Mouse (Mus musculus) monocyte, adult 2 months (primary cell): ENCODE results near the gene C1ql4.
"Not testable (repeated sequence)": the region's sequence is repeated elsewhere in the genome, so short reads cannot be mapped to it uniquely, and the experiment has no call there.

Source experiments
- DNase-seq, 2 experiments: peaks; one replicate each; pipeline ENCODE4 v3.0.0; 2022; ENCODE audit warnings: low spot score in 2 of 2, low read depth in 1 of 2

Gene C1ql4

GRCm38 (mm10) chr15:99074600-99075333, 12.8 kb downstream of the C1ql4 start:
- peak; percentile 93 to 95 for DNase-seq

GRCm38 (mm10) chr15:99074019-99074599, 13.5 kb downstream of the C1ql4 start, which contains the start of gene Troap:
Gene Troap, plus strand, starts transcription at chr15:99074575.
- DNase-seq = no peak

- DNase-seq = no peak
Observed at GRCm38 (mm10) chr15:99071988-99072387, 15.6 kb downstream of the C1ql4 start.

- no peak for DNase-seq
Observed at GRCm38 (mm10) chr15:99065557-99066165, 22.0 kb downstream of the C1ql4 start.

GRCm38 (mm10) chr15:99056332-99056731, 31.3 kb downstream of the C1ql4 start:
- DNase-seq = no peak

- no peak for DNase-seq
Observed at GRCm38 (mm10) chr15:99055511-99055961, 32.1 kb downstream of the C1ql4 start.

- DNase-seq = no peak
Observed at GRCm38 (mm10) chr15:99055040-99055439, 32.6 kb downstream of the C1ql4 start, which contains the start of gene Prph. Gene Prph, plus strand, starts transcription at chr15:99055174.

- no peak for DNase-seq
Observed at GRCm38 (mm10) chr15:99053373-99053772, 34.2 kb downstream of the C1ql4 start.

GRCm38 (mm10) chr15:99049473-99050253, 38.0 kb downstream of the C1ql4 start:
- DNase-seq = no peak

GRCm38 (mm10) chr15:99045734-99046133, 41.9 kb downstream of the C1ql4 start:
- not testable (repeated sequence) for DNase-seq

- DNase-seq = no peak
Observed at GRCm38 (mm10) chr15:99044854-99045253, 42.8 kb downstream of the C1ql4 start.

GRCm38 (mm10) chr15:99042334-99042733, 45.3 kb downstream of the C1ql4 start:
- DNase-seq = no peak

- no peak for DNase-seq
Observed at GRCm38 (mm10) chr15:99040920-99041856, 46.4 kb downstream of the C1ql4 start.

- DNase-seq = no peak
Observed at GRCm38 (mm10) chr15:99039996-99040919, 47.4 kb downstream of the C1ql4 start.

- DNase-seq = no peak
Observed at GRCm38 (mm10) chr15:99039306-99039705, 48.3 kb downstream of the C1ql4 start.

GRCm38 (mm10) chr15:99038797-99039196, 48.8 kb downstream of the C1ql4 start:
- no peak for DNase-seq

- no peak for DNase-seq
Observed at GRCm38 (mm10) chr15:99038025-99038424, 49.6 kb downstream of the C1ql4 start.

- DNase-seq = no peak
Observed at GRCm38 (mm10) chr15:99036249-99036905, 51.2 kb downstream of the C1ql4 start.

GRCm38 (mm10) chr15:99035431-99035830, 52.2 kb downstream of the C1ql4 start:
- DNase-seq = no peak
